Mouse (Mus musculus) limb, embryonic 11.5 days (tissue): ENCODE data around the gene Tiam1. TPM values are rescaled to one million over a fixed set of nuclear protein-coding genes. Genes with fewer than 3 reads are reported as not detected.
A peak's percentile ranks its signal among the peaks of the same experiment; 100 is the strongest.

Source experiments
- ATAC-seq: fragments of 200-750 bp; cut with Nextera tagmentation; 2 replicates; pipeline ENCODE4 v1.8.0; 2017; ENCODE audit warnings: low read depth; ENCODE audit not compliant: insufficient number of reproducible peaks, low FRiP score, low TSS enrichment
- DNase-seq: peaks from one replicate; pipeline ENCODE4 v3.0.0-alpha.2; 2015; ENCODE audit warnings: low spot score
- H3K27ac ChIP-seq: fragments of 300-500 bp; sonication (generic); replicated peaks from 2 replicates; pipeline ENCODE4 v1.5.1; 2014; ENCODE audit warnings: low read depth, mild to moderate bottlenecking, low read length
- H3K27me3 ChIP-seq: fragments of 300-500 bp; sonication (generic); 2 replicates; pipeline ENCODE4 v1.6.1; 2014; ENCODE audit warnings: mild to moderate bottlenecking, low read length, mixed read lengths; ENCODE audit not compliant: control insufficient read depth, insufficient read depth
- H3K36me3 ChIP-seq: fragments of 300-500 bp; sonication (generic); 2 replicates; pipeline ENCODE4 v1.6.1; 2014; ENCODE audit warnings: mild to moderate bottlenecking, low read length, moderate library complexity, mixed read lengths; ENCODE audit not compliant: control insufficient read depth, insufficient read depth
- H3K4me1 ChIP-seq: fragments of 300-500 bp; sonication (generic); 2 replicates; pipeline ENCODE4 v1.6.1; 2014; ENCODE audit warnings: low read length, mixed read lengths; ENCODE audit not compliant: control insufficient read depth, insufficient read depth
- H3K4me2 ChIP-seq: fragments of 300-500 bp; sonication (generic); 2 replicates; pipeline ENCODE4 v1.6.1; 2014; ENCODE audit warnings: low read depth, mild to moderate bottlenecking, moderate library complexity; ENCODE audit not compliant: severe bottlenecking
- H3K4me3 ChIP-seq: fragments of 300-500 bp; sonication (generic); 2 replicates; pipeline ENCODE4 v1.5.1; 2014; ENCODE audit warnings: low read depth, low read length
- H3K9ac ChIP-seq: fragments of 300-500 bp; sonication (generic); 2 replicates; pipeline ENCODE4 v1.6.1; 2014; ENCODE audit warnings: mild to moderate bottlenecking, low read length
- H3K9me3 ChIP-seq: fragments of 300-500 bp; sonication (generic); 2 replicates; pipeline ENCODE4 v1.6.1; 2016; ENCODE audit warnings: low read length; ENCODE audit not compliant: control insufficient read depth
- WGBS: fragments of 180-500 bp; shearing (Covaris S2); extraction: QIAGEN DNeasy Blood & Tissue Kit; methylation state at CpG from one replicate; pipeline ENCODE4 v1.1.7; 2014; 5-methylcytosine and 5-hydroxymethylcytosine counted together
- polyA plus RNA-seq: library from polyadenylated mRNA; unstranded; fragments of >200 nt; fragmentation: Nextera tagmentation; extraction: Ambion mirVana; gene quantifications from 2 replicates; pipeline ENCODE4 v1.2.1, GENCODE M21; 2014

The Tiam1 gene
- polyA plus RNA-seq, 1 experiment from 2014 or later = 53.3 TPM

GRCm38 (mm10) chr16:89762523-89762922 lies 381.0 kb downstream of the Tiam1 start:
- 0 out of 2 replicates have a peak, but pooled peaks have one; percentile 49 for ATAC-seq
- H3K36me3 ChIP-seq = no peaks in the 10 kb centered on the region
- H3K27ac ChIP-seq = no peak overlapping the region
- no peak overlapping the region for H3K4me3 ChIP-seq
- H3K4me1 ChIP-seq = no peaks in the 10 kb centered on the region
- H3K9me3 ChIP-seq = no peaks in the 10 kb centered on the region
- 83% methylated on average over 10 of the region's 10 CpGs for WGBS
- no peaks in the 10 kb centered on the region for H3K27me3 ChIP-seq
- no peak overlapping the region for H3K9ac ChIP-seq
- H3K4me2 ChIP-seq = no peak overlapping the region
- no peak for DNase-seq

GRCm38 (mm10) chr16:89762096-89762495 lies 381.5 kb downstream of the Tiam1 start:
- ATAC-seq = no peak
- 73% methylated on average over 8 of the region's 8 CpGs for WGBS
- H3K4me2 ChIP-seq = no peak overlapping the region
- H3K4me1 ChIP-seq = no peaks in the 10 kb centered on the region
- no peak overlapping the region for H3K9ac ChIP-seq
- H3K36me3 ChIP-seq = no peaks in the 10 kb centered on the region
- H3K27ac ChIP-seq = no peak overlapping the region
- H3K4me3 ChIP-seq = no peak overlapping the region
- H3K9me3 ChIP-seq = no peaks in the 10 kb centered on the region
- no peaks in the 10 kb centered on the region for H3K27me3 ChIP-seq
- no peak for DNase-seq

- no peak for ATAC-seq
- no peaks in the 10 kb centered on the region for H3K4me1 ChIP-seq
- H3K27me3 ChIP-seq = no peaks in the 10 kb centered on the region
- H3K4me2 ChIP-seq = no peak overlapping the region
- H3K9ac ChIP-seq = no peak overlapping the region
- no peaks in the 10 kb centered on the region for H3K36me3 ChIP-seq
- 84% methylated on average over 5 of the region's 5 CpGs for WGBS
- H3K27ac ChIP-seq = no peak overlapping the region
- DNase-seq = no peak
- no peaks in the 10 kb centered on the region for H3K9me3 ChIP-seq
- H3K4me3 ChIP-seq = no peak overlapping the region
Observed at GRCm38 (mm10) chr16:89757384-89757783, 386.2 kb downstream of the Tiam1 start.

GRCm38 (mm10) chr16:89754709-89755108 lies 388.9 kb downstream of the Tiam1 start:
- WGBS = 82% methylated on average over 3 of the region's 3 CpGs
- DNase-seq (no peak), ATAC-seq (no peak)
- H3K9me3 ChIP-seq = no peaks in the 10 kb centered on the region
- no peak overlapping the region for H3K9ac ChIP-seq
- no peaks in the 10 kb centered on the region for H3K36me3 ChIP-seq
- H3K27ac ChIP-seq = no peak overlapping the region
- no peak overlapping the region for H3K4me3 ChIP-seq
- no peaks in the 10 kb centered on the region for H3K27me3 ChIP-seq
- H3K4me2 ChIP-seq = no peak overlapping the region
- no peaks in the 10 kb centered on the region for H3K4me1 ChIP-seq

GRCm38 (mm10) chr16:89747864-89748263 lies 395.7 kb downstream of the Tiam1 start:
- ATAC-seq (no peak), DNase-seq (no peak)
- Histone ChIP-seq H3K4me1 (no peaks in the 10 kb centered on the region), H3K27ac (no peak overlapping the region), H3K4me3 (no peak overlapping the region), H3K27me3 (no peaks in the 10 kb centered on the region), H3K36me3 (no peaks in the 10 kb centered on the region), H3K9me3 (no peaks in the 10 kb centered on the region), H3K9ac (no peak overlapping the region), H3K4me2 (no peak overlapping the region)
- 71% methylated on average over 2 of the region's 2 CpGs for WGBS

- H3K9ac ChIP-seq = no peak overlapping the region
- no peak; the same call in 1 of the 2 replicates for ATAC-seq
- 63% methylated on average over 2 of the region's 2 CpGs for WGBS
Observed at GRCm38 (mm10) chr16:89739559-89739958, 404.0 kb downstream of the Tiam1 start.

GRCm38 (mm10) chr16:89738963-89739362 lies 404.6 kb downstream of the Tiam1 start:
- DNase-seq = no peak
- WGBS = 63% methylated on average over 6 of the region's 6 CpGs
- no peaks in the 10 kb centered on the region for H3K9me3 ChIP-seq

More at GRCm38 (mm10) chr16:89739559-89739958, 404.0 kb downstream of the Tiam1 start:
- Histone ChIP-seq H3K9me3 (no peaks in the 10 kb centered on the region), H3K4me1 (no peaks in the 10 kb centered on the region), H3K4me3 (no peak overlapping the region), H3K4me2 (no peak overlapping the region), H3K27me3 (no peaks in the 10 kb centered on the region), H3K36me3 (no peaks in the 10 kb centered on the region), H3K27ac (no peak overlapping the region)
- DNase-seq = no peak

More at GRCm38 (mm10) chr16:89738963-89739362, 404.6 kb downstream of the Tiam1 start:
- Histone ChIP-seq H3K9ac (no peak overlapping the region), H3K4me2 (no peak overlapping the region), H3K36me3 (no peaks in the 10 kb centered on the region), H3K27me3 (no peaks in the 10 kb centered on the region), H3K4me1 (no peaks in the 10 kb centered on the region), H3K27ac (no peak overlapping the region), H3K4me3 (no peak overlapping the region)
- ATAC-seq = no peak

Other genes starting within 250 kb of the Tiam1 start
- 1,355 and 1,400 TPM in 2 replicates for gene Sod1, start 77.0 kb upstream of the Tiam1 start, polyA plus RNA-seq
- 35.2 and 42.0 TPM in 2 replicates for gene Scaf4, start 140.7 kb upstream of the Tiam1 start, polyA plus RNA-seq
- gene Hunk, start 242.2 kb upstream of the Tiam1 start, polyA plus RNA-seq = 19.0 and 22.7 TPM in 2 replicates